Mouse (Mus musculus): ENCODE results near the gene Snrpf. TPM values are rescaled to one million over a fixed set of nuclear protein-coding genes. Genes with fewer than 3 reads are reported as not detected.
A peak's percentile ranks its signal among the peaks of the same experiment; 100 is the strongest.

Gene Snrpf
- 61.1 and 70.9 TPM in 2 replicates for polyA plus RNA-seq (2015; fragmentation: Nextera tagmentation; extraction: Ambion mirVana)

DNA sequence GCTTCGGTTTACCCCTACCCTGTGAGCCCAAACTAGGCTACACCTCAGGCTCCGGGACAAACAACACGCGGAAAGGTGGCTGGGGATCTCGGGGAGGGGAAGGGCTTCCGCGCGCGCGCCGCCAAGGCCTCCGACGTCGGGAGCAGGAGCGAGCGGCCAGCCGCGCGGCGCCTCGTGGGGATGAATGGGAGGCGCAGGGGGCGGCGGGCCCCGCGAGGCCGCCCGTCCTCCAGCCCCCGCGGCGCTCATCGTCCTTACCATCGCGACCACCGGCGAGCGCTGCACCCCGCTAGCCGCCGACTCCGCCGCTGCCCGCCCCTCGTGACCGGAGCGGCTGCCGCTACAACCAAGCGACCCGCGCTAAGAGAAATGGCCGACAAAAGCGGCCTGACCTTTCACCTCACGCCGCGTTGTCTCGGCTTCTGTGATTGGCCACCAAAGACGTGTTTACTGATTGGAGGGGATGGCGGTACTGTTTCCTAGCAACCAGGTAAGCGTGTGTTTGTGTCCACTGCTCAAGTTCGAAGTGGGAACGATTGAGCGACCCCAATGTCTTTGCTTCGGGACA lies at the start of gene Snrpf:
TSS of gene Snrpf (minus strand) at position 426 of the 568 bp plus-strand sequence.
- H3K36me3 ChIP-seq (ENCODE audit: control insufficient read depth, insufficient read depth), result peaks cover 11% of the 10 kb centered on the region; the same call in 1 of the 2 replicates
- peak within 1 kb of the TSS; percentile 74 for H3K9ac ChIP-seq (ENCODE audit: low read length)
- H3K27ac ChIP-seq (ENCODE audit: low read length), result peak within 1 kb of the TSS; percentile 59
- H3K4me2 ChIP-seq (ENCODE audit: low read depth, low read length), result peak within 1 kb of the TSS; percentile 94
- no peaks in the 10 kb centered on the region for H3K27me3 ChIP-seq (ENCODE audit: control insufficient read depth, insufficient read depth, low read length)
- H3K9me3 ChIP-seq (replicated peaks; ENCODE audit: control insufficient read depth, low read length), result no peaks in the 10 kb centered on the region
- H3K4me1 ChIP-seq (ENCODE audit: control insufficient read depth, insufficient read depth, low read length), result peaks cover 16% of the 10 kb centered on the region
- peak within 1 kb of the TSS; percentile 68 for H3K4me3 ChIP-seq (ENCODE audit: low read length)
- under 1% methylated on average over 62 of the region's 63 CpGs for WGBS
- ATAC-seq (replicated peaks; ENCODE audit: extremely low read depth, insufficient read depth, low FRiP score), result peak; percentile 89

DNA sequence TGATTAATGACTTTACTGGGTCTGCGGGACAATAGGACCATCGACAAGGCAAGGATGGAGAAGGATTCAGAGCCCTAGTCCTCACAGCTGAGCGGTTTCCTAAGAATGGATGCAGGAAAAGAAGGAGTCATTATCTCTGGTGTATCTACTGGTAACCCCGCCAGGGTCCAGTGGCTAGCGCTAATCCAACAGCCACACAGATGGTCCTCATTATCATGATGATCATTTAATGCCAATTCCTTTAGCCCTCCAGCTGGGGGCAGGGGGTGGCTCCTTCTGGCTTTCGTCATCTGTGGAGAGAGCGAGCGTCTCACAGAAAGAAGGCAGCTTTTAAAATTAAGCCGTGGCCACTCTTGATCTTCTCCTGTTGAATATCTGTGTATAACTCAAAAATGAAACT lies 46.4 kb upstream of the Snrpf start:
- ATAC-seq (replicated peaks; ENCODE audit: extremely low read depth, insufficient read depth, low FRiP score), result no peak
- H3K4me2 ChIP-seq (ENCODE audit: low read depth, low read length), result no peak overlapping the region
- peaks cover 2% of the 10 kb centered on the region; the same call in 1 of the 2 replicates for H3K4me1 ChIP-seq (ENCODE audit: control insufficient read depth, insufficient read depth, low read length)
- no peak overlapping the region for H3K27ac ChIP-seq (ENCODE audit: low read length)
- peaks cover 36% of the 10 kb centered on the region for H3K27me3 ChIP-seq (ENCODE audit: control insufficient read depth, insufficient read depth, low read length)
- H3K4me3 ChIP-seq (ENCODE audit: low read length), result no peak overlapping the region
- H3K36me3 ChIP-seq (ENCODE audit: control insufficient read depth, insufficient read depth), result no peaks in the 10 kb centered on the region
- H3K9ac ChIP-seq (ENCODE audit: low read length), result no peak overlapping the region
- H3K9me3 ChIP-seq (replicated peaks; ENCODE audit: control insufficient read depth, low read length), result 0 out of 2 replicates have a peak, but pooled peaks cover under 1% of the 10 kb centered on the region
- 45% methylated on average over 9 of the region's 9 CpGs for WGBS

DNA sequence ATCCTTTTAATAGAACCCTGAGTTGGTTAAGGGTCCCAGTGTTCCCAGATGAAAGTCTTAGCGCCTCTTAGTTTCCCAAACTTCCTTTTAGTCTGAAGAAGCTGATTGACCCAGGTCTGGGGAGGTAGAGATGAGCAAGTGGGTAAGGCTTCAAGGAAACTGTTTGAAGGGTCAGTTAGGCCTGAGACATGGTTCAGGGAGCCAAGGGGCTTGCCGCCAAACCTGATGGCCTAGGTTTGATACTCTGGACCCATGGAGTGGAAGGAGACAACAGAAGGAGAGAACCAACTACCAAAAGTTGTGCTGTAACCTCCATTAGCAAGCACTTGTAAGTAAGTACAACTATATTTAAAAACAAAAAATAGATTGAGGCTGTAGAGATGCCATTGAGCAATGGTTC lies 44.5 kb upstream of the Snrpf start:
- Histone ChIP-seq H3K36me3 (ENCODE audit: control insufficient read depth, insufficient read depth) (no peaks in the 10 kb centered on the region), H3K27me3 (ENCODE audit: control insufficient read depth, insufficient read depth, low read length) (peaks cover 25% of the 10 kb centered on the region), H3K9me3 (replicated peaks; ENCODE audit: control insufficient read depth, low read length) (0 out of 2 replicates have a peak, but pooled peaks cover 2% of the 10 kb centered on the region), H3K9ac (ENCODE audit: low read length) (no peak overlapping the region), H3K4me2 (ENCODE audit: low read depth, low read length) (no peak overlapping the region), H3K27ac (ENCODE audit: low read length) (no peak overlapping the region), H3K4me3 (ENCODE audit: low read length) (no peak overlapping the region), H3K4me1 (ENCODE audit: control insufficient read depth, insufficient read depth, low read length) (no peaks in the 10 kb centered on the region)
- WGBS, result 89% methylated on average over 2 of the region's 2 CpGs
- no peak for ATAC-seq (replicated peaks; ENCODE audit: extremely low read depth, insufficient read depth, low FRiP score)

DNA sequence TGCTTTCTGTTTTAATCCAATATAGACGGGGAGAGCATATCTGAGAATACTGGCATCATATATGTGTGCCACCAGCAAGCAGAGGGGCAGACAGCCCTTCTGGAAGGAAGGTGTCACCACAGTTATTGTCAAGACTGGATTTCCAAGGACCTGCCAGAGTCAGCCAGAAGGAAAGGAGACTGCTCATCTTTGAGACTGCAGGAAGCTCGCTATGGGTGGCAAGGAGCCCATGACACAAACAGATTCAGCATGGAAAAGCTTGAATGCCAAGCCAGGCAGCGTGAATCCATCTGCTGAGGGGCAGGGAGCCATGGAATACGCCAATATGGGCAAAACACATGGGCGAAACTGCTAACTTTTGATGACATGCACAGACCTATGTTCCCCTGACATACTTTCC lies 44.1 kb upstream of the Snrpf start:
- no peak for ATAC-seq (replicated peaks; ENCODE audit: extremely low read depth, insufficient read depth, low FRiP score)
- Histone ChIP-seq H3K36me3 (ENCODE audit: control insufficient read depth, insufficient read depth) (no peaks in the 10 kb centered on the region), H3K9me3 (replicated peaks; ENCODE audit: control insufficient read depth, low read length) (0 out of 2 replicates have a peak, but pooled peaks cover 2% of the 10 kb centered on the region), H3K4me2 (ENCODE audit: low read depth, low read length) (no peak overlapping the region), H3K27ac (ENCODE audit: low read length) (no peak overlapping the region), H3K4me1 (ENCODE audit: control insufficient read depth, insufficient read depth, low read length) (no peaks in the 10 kb centered on the region), H3K27me3 (ENCODE audit: control insufficient read depth, insufficient read depth, low read length) (peaks cover 21% of the 10 kb centered on the region), H3K4me3 (ENCODE audit: low read length) (no peak overlapping the region), H3K9ac (ENCODE audit: low read length) (no peak overlapping the region)
- WGBS, result 80% methylated on average over 5 of the region's 5 CpGs

DNA sequence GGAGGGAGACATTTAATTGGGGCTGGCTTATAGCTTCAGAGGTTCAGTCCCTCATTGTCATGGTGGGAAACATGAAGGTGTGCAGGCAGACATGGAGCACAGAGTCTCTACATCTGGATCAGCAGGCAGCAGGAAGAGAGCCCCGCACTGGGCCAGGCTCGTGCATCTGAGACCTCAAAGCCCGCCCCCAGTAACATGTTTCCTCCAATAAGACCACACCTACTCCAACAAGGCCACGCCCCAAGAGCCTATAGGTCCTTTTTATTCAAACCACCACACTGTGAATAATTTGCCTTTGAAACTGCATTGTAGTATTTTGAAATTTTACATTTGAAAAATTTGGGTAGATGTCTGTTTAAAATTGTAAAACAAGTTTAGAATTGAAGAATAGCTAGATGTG lies 42.6 kb upstream of the Snrpf start:
- Histone ChIP-seq H3K36me3 (ENCODE audit: control insufficient read depth, insufficient read depth) (no peaks in the 10 kb centered on the region), H3K4me1 (ENCODE audit: control insufficient read depth, insufficient read depth, low read length) (no peaks in the 10 kb centered on the region), H3K4me3 (ENCODE audit: low read length) (no peak overlapping the region), H3K27ac (ENCODE audit: low read length) (no peak overlapping the region), H3K9ac (ENCODE audit: low read length) (no peak overlapping the region), H3K27me3 (ENCODE audit: control insufficient read depth, insufficient read depth, low read length) (peaks cover 13% of the 10 kb centered on the region), H3K9me3 (replicated peaks; ENCODE audit: control insufficient read depth, low read length) (0 out of 2 replicates have a peak, but pooled peaks cover 2% of the 10 kb centered on the region), H3K4me2 (ENCODE audit: low read depth, low read length) (no peak overlapping the region)
- WGBS, result 67% methylated on average over 4 of the region's 4 CpGs
- no peak for ATAC-seq (replicated peaks; ENCODE audit: extremely low read depth, insufficient read depth, low FRiP score)

DNA sequence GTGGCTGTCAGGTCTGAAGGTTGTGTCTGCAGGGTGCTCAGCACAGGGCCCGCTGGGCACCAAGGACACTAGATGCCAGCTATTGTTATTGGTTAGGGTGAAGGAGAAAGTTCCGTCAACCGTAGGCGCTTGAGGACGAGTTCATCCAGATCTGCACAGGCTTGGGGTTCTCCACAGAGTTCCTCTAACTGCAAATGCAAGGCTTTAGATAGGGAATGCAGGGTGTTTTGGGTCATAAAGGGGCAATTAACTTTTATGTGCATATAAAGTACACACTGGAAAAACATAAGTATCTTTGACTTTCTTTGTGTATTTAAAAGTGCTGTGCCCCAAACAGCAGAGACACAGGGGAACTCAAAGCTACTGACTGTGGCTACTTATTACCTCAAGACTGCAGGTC lies 40.8 kb upstream of the Snrpf start:
- WGBS, result 90% methylated on average over 5 of the region's 5 CpGs
- H3K27ac ChIP-seq (ENCODE audit: low read length), result no peak overlapping the region
- H3K4me1 ChIP-seq (ENCODE audit: control insufficient read depth, insufficient read depth, low read length), result no peaks in the 10 kb centered on the region
- no peak overlapping the region for H3K9ac ChIP-seq (ENCODE audit: low read length)
- H3K36me3 ChIP-seq (ENCODE audit: control insufficient read depth, insufficient read depth), result no peaks in the 10 kb centered on the region
- no peak overlapping the region for H3K4me2 ChIP-seq (ENCODE audit: low read depth, low read length)
- no peak for ATAC-seq (replicated peaks; ENCODE audit: extremely low read depth, insufficient read depth, low FRiP score)
- no peak overlapping the region for H3K4me3 ChIP-seq (ENCODE audit: low read length)
- H3K27me3 ChIP-seq (ENCODE audit: control insufficient read depth, insufficient read depth, low read length), result peaks cover 4% of the 10 kb centered on the region; the same call in 1 of the 2 replicates
- H3K9me3 ChIP-seq (replicated peaks; ENCODE audit: control insufficient read depth, low read length), result 0 out of 2 replicates have a peak, but pooled peaks cover 2% of the 10 kb centered on the region

DNA sequence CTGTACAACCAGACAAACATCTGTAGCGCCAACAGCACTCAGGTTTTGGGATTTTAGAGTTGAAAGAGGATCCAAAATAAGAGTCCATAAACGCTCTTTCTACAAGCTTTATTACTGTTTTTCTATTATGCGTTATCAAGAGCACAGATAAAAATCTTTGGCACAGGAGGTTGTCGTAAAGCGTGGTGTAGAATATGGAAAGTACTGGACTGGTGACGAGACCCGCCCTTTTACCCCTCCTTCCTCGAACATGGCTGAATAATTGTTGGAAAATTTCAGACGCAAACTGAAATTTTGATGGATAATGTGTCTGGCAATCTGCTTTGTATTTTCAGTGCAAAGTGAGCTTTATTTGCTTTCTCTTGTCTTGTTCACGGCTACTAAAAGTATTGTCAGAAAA lies 34.6 kb upstream of the Snrpf start:
- H3K9ac ChIP-seq (ENCODE audit: low read length), result no peak overlapping the region
- no peak for ATAC-seq (replicated peaks; ENCODE audit: extremely low read depth, insufficient read depth, low FRiP score)
- H3K4me1 ChIP-seq (ENCODE audit: control insufficient read depth, insufficient read depth, low read length), result no peaks in the 10 kb centered on the region
- no peaks in the 10 kb centered on the region for H3K36me3 ChIP-seq (ENCODE audit: control insufficient read depth, insufficient read depth)
- no peaks in the 10 kb centered on the region for H3K27me3 ChIP-seq (ENCODE audit: control insufficient read depth, insufficient read depth, low read length)
- H3K9me3 ChIP-seq (replicated peaks; ENCODE audit: control insufficient read depth, low read length), result no peaks in the 10 kb centered on the region
- no peak overlapping the region for H3K4me2 ChIP-seq (ENCODE audit: low read depth, low read length)
- 73% methylated on average over 10 of the region's 10 CpGs for WGBS
- H3K27ac ChIP-seq (ENCODE audit: low read length), result no peak overlapping the region
- no peak overlapping the region for H3K4me3 ChIP-seq (ENCODE audit: low read length)

DNA sequence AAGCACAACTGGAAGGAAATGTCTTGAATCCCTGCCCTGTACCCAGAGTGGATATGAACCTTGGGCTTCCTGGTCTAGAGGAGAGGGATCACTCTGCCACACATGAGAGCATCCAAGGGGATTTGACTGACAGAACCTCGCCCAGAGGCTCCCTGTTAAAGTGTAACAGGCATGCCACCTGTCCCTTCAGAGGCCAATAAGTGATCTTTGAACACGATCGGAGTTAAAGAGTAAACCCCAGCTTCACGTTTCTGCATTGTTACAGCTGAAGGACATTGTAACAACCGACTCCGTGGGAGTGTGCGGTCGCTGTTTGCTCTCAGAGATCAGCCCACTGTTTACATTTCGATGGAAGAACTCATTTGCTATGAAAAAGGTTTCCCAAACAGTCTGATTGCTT lies 34.2 kb upstream of the Snrpf start:
- H3K9me3 ChIP-seq (replicated peaks; ENCODE audit: control insufficient read depth, low read length), result no peaks in the 10 kb centered on the region
- H3K4me3 ChIP-seq (ENCODE audit: low read length), result no peak overlapping the region
- 65% methylated on average over 9 of the region's 9 CpGs for WGBS
- no peaks in the 10 kb centered on the region for H3K4me1 ChIP-seq (ENCODE audit: control insufficient read depth, insufficient read depth, low read length)
- ATAC-seq (replicated peaks; ENCODE audit: extremely low read depth, insufficient read depth, low FRiP score), result no peak
- no peaks in the 10 kb centered on the region for H3K27me3 ChIP-seq (ENCODE audit: control insufficient read depth, insufficient read depth, low read length)
- H3K4me2 ChIP-seq (ENCODE audit: low read depth, low read length), result no peak overlapping the region
- H3K27ac ChIP-seq (ENCODE audit: low read length), result no peak overlapping the region
- H3K36me3 ChIP-seq (ENCODE audit: control insufficient read depth, insufficient read depth), result no peaks in the 10 kb centered on the region
- H3K9ac ChIP-seq (ENCODE audit: low read length), result no peak overlapping the region

DNA sequence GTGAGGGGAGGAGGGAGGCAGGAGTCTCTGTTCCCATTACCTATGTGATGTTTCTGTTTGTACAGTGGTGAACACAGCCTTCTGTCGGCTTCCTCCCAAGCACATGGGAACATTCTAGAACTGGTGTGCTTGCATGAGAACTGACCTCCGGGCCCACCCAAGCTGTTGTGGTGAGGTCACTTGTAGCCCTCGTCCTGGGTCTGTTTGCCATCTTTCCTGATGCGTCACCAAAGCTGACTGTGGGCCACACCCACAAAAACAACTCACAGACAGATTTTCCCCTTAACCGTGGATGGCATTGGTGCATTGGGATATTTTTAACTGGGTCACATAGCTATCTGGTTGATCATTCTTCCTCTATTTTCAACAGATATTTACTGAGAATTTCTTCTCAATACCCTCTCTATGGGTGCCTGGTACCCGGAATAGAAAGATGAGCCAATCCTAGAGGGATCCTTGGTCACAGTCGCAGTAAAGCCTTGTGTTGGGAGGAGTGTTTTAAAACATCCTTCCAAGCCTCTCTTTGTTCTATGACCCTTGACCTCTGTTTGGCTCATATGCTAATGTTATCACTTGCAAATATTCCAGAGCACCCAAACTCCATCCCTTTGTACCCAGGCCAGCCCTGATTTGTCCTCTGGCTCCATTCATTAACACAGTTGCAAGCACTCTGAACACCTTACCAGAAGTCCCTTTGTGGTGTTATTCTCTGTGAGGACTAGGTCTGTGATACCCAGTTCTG lies 31.1 kb upstream of the Snrpf start:
- Histone ChIP-seq H3K4me1 (ENCODE audit: control insufficient read depth, insufficient read depth, low read length) (no peaks in the 10 kb centered on the region), H3K4me2 (ENCODE audit: low read depth, low read length) (no peak overlapping the region), H3K9me3 (replicated peaks; ENCODE audit: control insufficient read depth, low read length) (no peaks in the 10 kb centered on the region), H3K36me3 (ENCODE audit: control insufficient read depth, insufficient read depth) (no peaks in the 10 kb centered on the region), H3K9ac (ENCODE audit: low read length) (no peak overlapping the region), H3K4me3 (ENCODE audit: low read length) (no peak overlapping the region), H3K27ac (ENCODE audit: low read length) (no peak overlapping the region), H3K27me3 (ENCODE audit: control insufficient read depth, insufficient read depth, low read length) (no peaks in the 10 kb centered on the region)
- 62% methylated on average over 7 of the region's 7 CpGs for WGBS
- no peak for ATAC-seq (replicated peaks; ENCODE audit: extremely low read depth, insufficient read depth, low FRiP score)

Measured in heart, embryonic 16.5 days (tissue).